In the genomic region with DNA sequence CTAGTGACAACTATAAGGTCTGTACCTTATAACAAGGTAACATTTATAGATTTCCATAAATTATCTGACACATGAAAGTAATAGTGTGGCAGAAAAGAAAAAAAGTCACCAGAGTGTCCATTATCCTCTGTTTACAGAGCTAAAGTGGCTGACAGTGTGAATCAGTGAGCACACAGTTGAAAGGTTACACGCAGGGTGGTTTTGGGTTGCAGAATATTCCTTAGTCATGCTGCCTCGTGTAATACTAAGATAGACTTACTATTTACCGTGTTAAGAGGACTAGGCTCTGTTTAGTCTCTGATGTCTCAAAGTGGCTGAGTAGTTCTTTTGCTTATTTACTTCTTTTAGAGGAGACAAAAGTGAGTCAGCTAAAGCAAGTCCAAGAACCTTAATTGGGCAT, we compare ENCODE assay signal across 15 mouse cellular contexts.
"Had no signal": no experiment of that assay in that cellular context is flagged by ENCODE, and none has a peak within 500 bp of the region (broad histone marks: within the 10 kb centered on the region; RNA-seq: fewer than 3 reads in every experiment).

No protein-coding gene starts in this region.

- DNase-seq: kidney, adult 11 months; kidney, adult 9 months; kidney, postnatal 14 days; left cerebral cortex, postnatal 4 days; lung, embryonic 14.5 days; lung, postnatal 14 days; right cerebral cortex, adult 18-20 months; right cerebral cortex, postnatal 25 days; thymus, postnatal 25 days had no signal

- H3K4me2 ChIP-seq: limb, embryonic 13.5 days; liver, embryonic 11.5 days; lung, embryonic 14.5 days; midbrain, embryonic 12.5 days had no signal

- H3K9ac ChIP-seq: limb, embryonic 13.5 days; lung, embryonic 14.5 days; midbrain, embryonic 12.5 days had no signal

- H3K9me3 ChIP-seq: limb, embryonic 13.5 days; midbrain, embryonic 12.5 days had no signal

- H3K36me3 ChIP-seq: limb, embryonic 13.5 days; midbrain, embryonic 12.5 days had no signal

- H3K27me3 ChIP-seq: limb, embryonic 13.5 days; midbrain, embryonic 12.5 days had no signal

- H3K4me3 ChIP-seq: limb, embryonic 13.5 days; midbrain, embryonic 12.5 days had no signal

- ATAC-seq: midbrain, embryonic 16.5 days had no signal

- H3K4me1 ChIP-seq: limb, embryonic 13.5 days; midbrain, embryonic 12.5 days had no signal

- H3K27ac ChIP-seq: limb, embryonic 13.5 days; macrophage; midbrain, embryonic 12.5 days; stomach, postnatal 0 days had no signal
